Mouse (Mus musculus) heart, postnatal 0 days (tissue): ENCODE results near the gene Hspa1l. TPM values are rescaled to one million over a fixed set of nuclear protein-coding genes. Genes with fewer than 3 reads are reported as not detected.

Experiments used
- ATAC-seq: fragments of 200-750 bp; cut with Nextera tagmentation; 2 replicates; pipeline ENCODE4 v1.8.0; 2017; ENCODE audit warnings: low read depth, moderate number of reproducible peaks, moderate library complexity; ENCODE audit not compliant: insufficient read depth
- DNase-seq: peaks from one replicate; pipeline ENCODE4 v3.0.0-alpha.2; 2016; ENCODE audit warnings: low spot score
- H3K27ac ChIP-seq: fragments of 300-500 bp; sonication (generic); 2 replicates; pipeline ENCODE4 v1.5.1; 2014; ENCODE audit warnings: low read depth, mild to moderate bottlenecking
- H3K27me3 ChIP-seq: fragments of 300-500 bp; sonication (generic); 2 replicates; pipeline ENCODE4 v1.6.1; 2014; ENCODE audit warnings: low read length, mixed read lengths; ENCODE audit not compliant: control insufficient read depth, insufficient read depth
- H3K36me3 ChIP-seq: fragments of 300-500 bp; sonication (generic); replicated peaks from 2 replicates; pipeline ENCODE4 v1.6.1; 2014; ENCODE audit warnings: low read length, mixed read lengths; ENCODE audit not compliant: control insufficient read depth, insufficient read depth
- H3K4me1 ChIP-seq: fragments of 300-500 bp; sonication (generic); 2 replicates; pipeline ENCODE4 v1.6.1; 2014; ENCODE audit warnings: antibody characterized with exemption; ENCODE audit not compliant: control insufficient read depth, insufficient read depth
- H3K4me2 ChIP-seq: fragments of 300-500 bp; sonication (generic); 2 replicates; pipeline ENCODE4 v1.6.1; 2014; ENCODE audit warnings: low read depth, mild to moderate bottlenecking, low read length, moderate library complexity
- H3K4me3 ChIP-seq: fragments of 300-500 bp; sonication (generic); 2 replicates; pipeline ENCODE4 v1.5.1; 2014; ENCODE audit warnings: low read depth, low read length
- H3K9ac ChIP-seq: fragments of 300-500 bp; sonication (generic); replicated peaks from 2 replicates; pipeline ENCODE4 v1.6.1; 2014; ENCODE audit warnings: low read depth, low read length, mixed read lengths
- H3K9me3 ChIP-seq: fragments of 300-500 bp; sonication (generic); replicated peaks from 2 replicates; pipeline ENCODE4 v1.6.1; 2016; ENCODE audit warnings: low read length; ENCODE audit not compliant: control insufficient read depth
- CTCF ChIP-seq: IDR thresholded peaks from 2 replicates; pipeline ENCODE4 v1.5.1; 2016; ENCODE audit warnings: antibody characterized with exemption, control low read depth, low read depth
- EP300 ChIP-seq: IDR thresholded peaks from 2 replicates; pipeline ENCODE4 v1.6.1; 2016; ENCODE audit warnings: antibody characterized with exemption, low read depth
- WGBS: fragments of 180-500 bp; shearing (Covaris S2); extraction: QIAGEN DNeasy Blood & Tissue Kit; methylation state at CpG from one replicate; pipeline ENCODE4 v1.1.7; 2014; 5-methylcytosine and 5-hydroxymethylcytosine counted together
- polyA plus RNA-seq: library from polyadenylated mRNA; unstranded; fragments of >200 nt; fragmentation: Nextera tagmentation; extraction: Ambion mirVana; gene quantifications from 2 replicates; pipeline ENCODE4 v1.2.1, GENCODE M21; 2015
- total RNA-seq: library from RNA; depleted of rRNA; stranded (reverse); fragments of >200 nt; gene quantifications from 2 replicates; pipeline ENCODE4 v1.2.3, GENCODE M21; 2014; ENCODE audit warnings: low replicate concordance; rRNA removed

Hspa1l gene
- total and polyA plus RNA-seq, 2 experiments from 2014 or later, result 1.8 to 3.3 TPM

- Histone ChIP-seq H3K36me3 (no peaks in the 10 kb centered on the region), H3K9me3 (no peaks in the 10 kb centered on the region), H3K9ac (no peak overlapping the region), H3K27me3 (0 out of 2 replicates have a peak, but pooled peaks cover 3% of the 10 kb centered on the region), H3K4me1 (no peaks in the 10 kb centered on the region; the same call in 1 of the 2 replicates), H3K27ac (no peak overlapping the region), H3K4me2 (no peak overlapping the region), H3K4me3 (no peak overlapping the region)
- no peak for TF ChIP-seq EP300
- TF ChIP-seq CTCF, result no peak
- ATAC-seq (no peak), DNase-seq (no peak)
- WGBS, result 57% methylated on average over 7 of the region's 10 CpGs
Observed at GRCm38 (mm10) chr17:35024691-35025488, 52.4 kb downstream of the Hspa1l start.

- ATAC-seq (no peak), DNase-seq (no peak)
- WGBS, result 81% methylated on average over 5 of the region's 5 CpGs
- Histone ChIP-seq H3K4me3 (no peak overlapping the region), H3K27me3 (0 out of 2 replicates have a peak, but pooled peaks cover 3% of the 10 kb centered on the region), H3K27ac (no peak overlapping the region), H3K4me1 (no peaks in the 10 kb centered on the region; the same call in 1 of the 2 replicates), H3K9me3 (no peaks in the 10 kb centered on the region), H3K4me2 (no peak overlapping the region), H3K36me3 (no peaks in the 10 kb centered on the region), H3K9ac (no peak overlapping the region)
- no peak for TF ChIP-seq EP300
- no peak for TF ChIP-seq CTCF
Observed at GRCm38 (mm10) chr17:35026206-35026605, 53.7 kb downstream of the Hspa1l start.

- no peak within 1 kb of the TSS for H3K4me3 ChIP-seq
- WGBS, result 42% methylated on average over 13 of the region's 13 CpGs
Observed at GRCm38 (mm10) chr17:35027277-35028068, 55.0 kb downstream of the Hspa1l start, which contains the start of gene Sapcd1. Gene Sapcd1, minus strand, starts transcription at chr17:35028016.

GRCm38 (mm10) chr17:35028315-35028714 is 55.8 kb downstream of the Hspa1l start:
- no peak overlapping the region for H3K27ac ChIP-seq
- H3K4me3 ChIP-seq, result no peak overlapping the region
- no peaks in the 10 kb centered on the region for H3K4me1 ChIP-seq
- H3K4me2 ChIP-seq, result no peak overlapping the region
- no peaks in the 10 kb centered on the region for H3K36me3 ChIP-seq
- no peak for TF ChIP-seq CTCF
- TF ChIP-seq EP300, result no peak
- 62% methylated on average over 2 of the region's 2 CpGs for WGBS
- DNase-seq (no peak), ATAC-seq (no peak)
- no peak overlapping the region for H3K9ac ChIP-seq
- no peaks in the 10 kb centered on the region for H3K9me3 ChIP-seq
- 0 out of 2 replicates have a peak, but pooled peaks cover 3% of the 10 kb centered on the region for H3K27me3 ChIP-seq

More at GRCm38 (mm10) chr17:35027277-35028068, 55.0 kb downstream of the Hspa1l start, which contains the start of gene Sapcd1:
- 0 out of 2 replicates have a peak, but pooled peaks cover 3% of the 10 kb centered on the region for H3K27me3 ChIP-seq
- no peak within 1 kb of the TSS for H3K9ac ChIP-seq
- DNase-seq (no peak), ATAC-seq (no peak; the same call in 1 of the 2 replicates)
- H3K27ac ChIP-seq, result no peak within 1 kb of the TSS
- H3K36me3 ChIP-seq, result no peaks in the 10 kb centered on the region
- H3K4me2 ChIP-seq, result no peak within 1 kb of the TSS
- TF ChIP-seq EP300 (no peak), CTCF (no peak)
- no peaks in the 10 kb centered on the region for H3K9me3 ChIP-seq
- no peaks in the 10 kb centered on the region for H3K4me1 ChIP-seq

Other genes starting within 250 kb of the Hspa1l start
Only the 30 nearest of the 43 such genes appear.
- gene Stk19, start 135.8 kb upstream of the Hspa1l start, total RNA-seq, result 2.6 and 9.2 TPM in 2 replicates
- gene Stk19, start 135.8 kb upstream of the Hspa1l start, polyA plus RNA-seq, result 20.5 and 20.7 TPM in 2 replicates
- 19.2 and 22.3 TPM in 2 replicates for gene Dxo, start 135.7 kb upstream of the Hspa1l start, total RNA-seq
- gene Dxo, start 135.7 kb upstream of the Hspa1l start, polyA plus RNA-seq, result 23.0 and 24.3 TPM in 2 replicates
- 40.3 and 62.1 TPM in 2 replicates for gene Skiv2l, start 122.5 kb upstream of the Hspa1l start, total RNA-seq
- gene Skiv2l, start 122.5 kb upstream of the Hspa1l start, polyA plus RNA-seq, result 15.9 and 18.7 TPM in 2 replicates
- gene Nelfe, start 122.3 kb upstream of the Hspa1l start, total RNA-seq, result 22.9 and 39.8 TPM in 2 replicates
- gene Nelfe, start 122.3 kb upstream of the Hspa1l start, polyA plus RNA-seq, result 36.3 and 39.9 TPM in 2 replicates
- gene Cfb, start 110.2 kb upstream of the Hspa1l start, total RNA-seq, result 1.1 and 2.9 TPM in 2 replicates
- 1.3 and 2.1 TPM in 2 replicates for gene Cfb, start 110.2 kb upstream of the Hspa1l start, polyA plus RNA-seq
- 6.1 and 7.6 TPM in 2 replicates for gene Zbtb12, start 93.2 kb upstream of the Hspa1l start, total RNA-seq
- 0.63 and 0.93 TPM in 2 replicates for gene Zbtb12, start 93.2 kb upstream of the Hspa1l start, polyA plus RNA-seq
- gene Gm20547, start 90.7 kb upstream of the Hspa1l start, total RNA-seq, result not detected in 2 replicates
- gene Gm20547, start 90.7 kb upstream of the Hspa1l start, polyA plus RNA-seq, result not detected in 2 replicates
- gene C2, start 74.4 kb upstream of the Hspa1l start, total RNA-seq, result 4.5 and 7.1 TPM in 2 replicates
- 2.9 and 3.3 TPM in 2 replicates for gene C2, start 74.4 kb upstream of the Hspa1l start, polyA plus RNA-seq
- 80.3 and 95.8 TPM in 2 replicates for gene Ehmt2, start 74.2 kb upstream of the Hspa1l start, total RNA-seq
- gene Ehmt2, start 74.2 kb upstream of the Hspa1l start, polyA plus RNA-seq, result 17.5 and 17.6 TPM in 2 replicates
- gene Slc44a4, start 58.2 kb upstream of the Hspa1l start, total RNA-seq, result not detected in 2 replicates
- 0.29 TPM in 1 of 2 replicates, not detected in the other for gene Slc44a4, start 58.2 kb upstream of the Hspa1l start, polyA plus RNA-seq
- 30.1 and 79.2 TPM in 2 replicates for gene Neu1, start 41.5 kb upstream of the Hspa1l start, total RNA-seq
- gene Neu1, start 41.5 kb upstream of the Hspa1l start, polyA plus RNA-seq, result 18.6 and 19.5 TPM in 2 replicates
- gene Hspa1b, start 13.5 kb upstream of the Hspa1l start, total RNA-seq, result 6.0 and 21.6 TPM in 2 replicates
- gene Hspa1b, start 13.5 kb upstream of the Hspa1l start, polyA plus RNA-seq, result 0.14 and 0.25 TPM in 2 replicates
- gene Gm20481, start 2.8 kb upstream of the Hspa1l start, total RNA-seq, result not detected in 2 replicates
- gene Gm20481, start 2.8 kb upstream of the Hspa1l start, polyA plus RNA-seq, result not detected in 2 replicates
- gene Hspa1a, start 547 bp upstream of the Hspa1l start, total RNA-seq, result 8.2 and 10.2 TPM in 2 replicates
- 2.5 and 2.8 TPM in 2 replicates for gene Hspa1a, start 547 bp upstream of the Hspa1l start, polyA plus RNA-seq
- gene Lsm2, start 9.2 kb downstream of the Hspa1l start, total RNA-seq, result 23.1 and 43.3 TPM in 2 replicates
- gene Lsm2, start 9.2 kb downstream of the Hspa1l start, polyA plus RNA-seq, result 63.5 and 64.2 TPM in 2 replicates
- gene Vars, start 28.3 kb downstream of the Hspa1l start, total RNA-seq, result 61.5 and 92.0 TPM in 2 replicates
- 20.4 and 21.7 TPM in 2 replicates for gene Vars, start 28.3 kb downstream of the Hspa1l start, polyA plus RNA-seq
- 0.77 and 0.92 TPM in 2 replicates for gene Vwa7, start 43.9 kb downstream of the Hspa1l start, total RNA-seq
- 0.43 and 0.63 TPM in 2 replicates for gene Vwa7, start 43.9 kb downstream of the Hspa1l start, polyA plus RNA-seq
- gene Sapcd1, start 55.3 kb downstream of the Hspa1l start, total RNA-seq, result 2.1 and 9.6 TPM in 2 replicates
- gene Sapcd1, start 55.3 kb downstream of the Hspa1l start, polyA plus RNA-seq, result 0.77 and 1.2 TPM in 2 replicates
- 1.2 and 5.0 TPM in 2 replicates for gene Msh5, start 74.0 kb downstream of the Hspa1l start, total RNA-seq
- gene Msh5, start 74.0 kb downstream of the Hspa1l start, polyA plus RNA-seq, result 1.4 and 1.7 TPM in 2 replicates
- gene Clic1, start 77.3 kb downstream of the Hspa1l start, total RNA-seq, result 194 and 223 TPM in 2 replicates
- 203 and 205 TPM in 2 replicates for gene Clic1, start 77.3 kb downstream of the Hspa1l start, polyA plus RNA-seq
- 97.1 and 114 TPM in 2 replicates for gene Ddah2, start 86.3 kb downstream of the Hspa1l start, total RNA-seq
- gene Ddah2, start 86.3 kb downstream of the Hspa1l start, polyA plus RNA-seq, result 128 and 130 TPM in 2 replicates
- gene Ly6g6c, start 92.7 kb downstream of the Hspa1l start, total RNA-seq, result not detected in 2 replicates
- gene Ly6g6c, start 92.7 kb downstream of the Hspa1l start, polyA plus RNA-seq, result not detected in 2 replicates
- gene Mpig6b, start 93.5 kb downstream of the Hspa1l start, total RNA-seq, result 0.15 TPM in 1 of 2 replicates, not detected in the other
- gene Mpig6b, start 93.5 kb downstream of the Hspa1l start, polyA plus RNA-seq, result 0.15 and 0.16 TPM in 2 replicates
- 1.6 TPM in 1 of 2 replicates, not detected in the other for gene Ly6g6e, start 104.2 kb downstream of the Hspa1l start, total RNA-seq
- gene Ly6g6e, start 104.2 kb downstream of the Hspa1l start, polyA plus RNA-seq, result 0.22 and 0.32 TPM in 2 replicates
- gene Ly6g6d, start 105.4 kb downstream of the Hspa1l start, total RNA-seq, result 3.8 TPM in 1 of 2 replicates, not detected in the other
- gene Ly6g6d, start 105.4 kb downstream of the Hspa1l start, polyA plus RNA-seq, result 3.0 and 3.3 TPM in 2 replicates
- gene Ly6g6f, start 112.9 kb downstream of the Hspa1l start, total RNA-seq, result not detected in 2 replicates
- gene Ly6g6f, start 112.9 kb downstream of the Hspa1l start, polyA plus RNA-seq, result 0.10 TPM in 1 of 2 replicates, not detected in the other
- gene Abhd16a, start 116.6 kb downstream of the Hspa1l start, total RNA-seq, result 74.3 and 131 TPM in 2 replicates
- gene Abhd16a, start 116.6 kb downstream of the Hspa1l start, polyA plus RNA-seq, result 73.2 and 74.1 TPM in 2 replicates
- gene Ly6g5c, start 135.6 kb downstream of the Hspa1l start, total RNA-seq, result not detected in 2 replicates
- 0.25 and 0.26 TPM in 2 replicates for gene Ly6g5c, start 135.6 kb downstream of the Hspa1l start, polyA plus RNA-seq
- 0.97 TPM in 1 of 2 replicates, not detected in the other for gene Ly6g5b, start 142.7 kb downstream of the Hspa1l start, total RNA-seq
- gene Ly6g5b, start 142.7 kb downstream of the Hspa1l start, polyA plus RNA-seq, result 0.30 TPM in 1 of 2 replicates, not detected in the other
- 4.2 and 24.1 TPM in 2 replicates for gene Gpank1, start 148.8 kb downstream of the Hspa1l start, total RNA-seq
- 9.1 and 9.6 TPM in 2 replicates for gene Gpank1, start 148.8 kb downstream of the Hspa1l start, polyA plus RNA-seq